Comparison of ENCODE assay signal across 8 mouse cellular contexts in genomic region chr13:104179176-104179888, GRCm38 (mm10). TPM values are rescaled to one million over a fixed set of nuclear protein-coding genes. Genes with fewer than 3 reads are reported as not detected.
A peak's percentile ranks its signal among the peaks of the same experiment; 100 is the strongest.
DNase-seq lines count a peak whose midpoint lies in the region; ATAC-seq and TF ChIP-seq lines count a peak whose summit lies in the region.

No protein-coding gene starts in this region.

- no peaks in the 10 kb centered on the region for H3K27me3 ChIP-seq in heart, embryonic 11.5 days (ENCODE audit: control insufficient read depth, insufficient read depth, low read length)
- H3K27me3 ChIP-seq in MEL (ENCODE audit: control insufficient read depth in 1 of 2, insufficient read depth in 2 of 2, low read length in 2 of 2): no peaks in the 10 kb centered on the region
- H3K27me3 ChIP-seq in forebrain, postnatal 0 days (ENCODE audit: insufficient read depth, low read length): no peaks in the 10 kb centered on the region
- H3K27me3 ChIP-seq in liver, postnatal 0 days (ENCODE audit: insufficient read depth, low read length): no peaks in the 10 kb centered on the region

- no peak for TF ChIP-seq RAD21 in MEL (IDR thresholded peaks at IDR 0.05; ENCODE audit: low read depth, low read length)

- peaks cover 3% of the 10 kb centered on the region; the same call in 1 of the 2 replicates for H3K36me3 ChIP-seq in heart, embryonic 11.5 days (ENCODE audit: control insufficient read depth, insufficient read depth, low read length)
- H3K36me3 ChIP-seq in MEL (ENCODE audit: control insufficient read depth in 1 of 2, insufficient read depth in 2 of 2, low read length in 2 of 2): peaks cover 1 to 7% of the 10 kb centered on the region in 2 experiments; a peak in 3 of 4 replicates
- peaks cover 20% of the 10 kb centered on the region for H3K36me3 ChIP-seq in forebrain, postnatal 0 days (ENCODE audit: insufficient read depth)
- H3K36me3 ChIP-seq in liver, postnatal 0 days (replicated peaks; ENCODE audit: insufficient read depth, low read length): peaks cover 12% of the 10 kb centered on the region

- no peaks in the 10 kb centered on the region for H3K9me3 ChIP-seq in heart, embryonic 11.5 days (replicated peaks; ENCODE audit: control insufficient read depth, low read length)
- H3K9me3 ChIP-seq in MEL (replicated peaks; ENCODE audit: insufficient read depth, low read length): no peaks in the 10 kb centered on the region
- no peaks in the 10 kb centered on the region for H3K9me3 ChIP-seq in forebrain, postnatal 0 days (ENCODE audit: low read length)
- H3K9me3 ChIP-seq in liver, postnatal 0 days (ENCODE audit: low read length): no peaks in the 10 kb centered on the region

- 16% methylated on average over 13 of the region's 13 CpGs for WGBS in heart, embryonic 11.5 days (ENCODE audit: insufficient replicate concordance)
- 19% methylated on average over 13 of the region's 13 CpGs for WGBS in forebrain, postnatal 0 days
- 12% methylated on average over 13 of the region's 13 CpGs for WGBS in liver, postnatal 0 days (ENCODE audit: insufficient replicate concordance)

- TF ChIP-seq EP300 in MEL (IDR thresholded peaks at IDR 0.05; ENCODE audit: low read depth in 1 of 2, low read length in 2 of 2): 0 out of 4 replicates have a peak, but pooled peaks have one; percentile 3 to 5
- peak; percentile 43; the same call in 1 of the 2 replicates for TF ChIP-seq EP300 in liver, postnatal 0 days (IDR thresholded peaks at IDR 0.05; ENCODE audit: low read depth)

- no peak overlapping the region for H3K27ac ChIP-seq in heart, embryonic 11.5 days (ENCODE audit: low read depth, low read length)
- peak overlapping the region; percentile 56 for H3K27ac ChIP-seq in MEL (ENCODE audit: control insufficient read depth, low read depth, low read length)
- H3K27ac ChIP-seq in forebrain, postnatal 0 days (ENCODE audit: low read depth, low read length): peak overlapping the region; percentile 79
- peak overlapping the region; percentile 84 for H3K27ac ChIP-seq in liver, postnatal 0 days (ENCODE audit: low read depth)

- H3K4me2 ChIP-seq in heart, embryonic 11.5 days: peak overlapping the region; percentile 72
- H3K4me2 ChIP-seq in forebrain, postnatal 0 days (ENCODE audit: low read depth): peak overlapping the region; percentile 56
- H3K4me2 ChIP-seq in liver, postnatal 0 days (ENCODE audit: low read depth, low read length): peak overlapping the region; percentile 71

- no peak for DNase-seq in heart, adult 18-20 months
- DNase-seq in MEL (ENCODE audit: low read depth, low spot score): peak; percentile 65
- no peak for DNase-seq in forebrain, postnatal 0 days
- no peak for DNase-seq in liver, postnatal 0 days
- DNase-seq in adrenal gland, adult 18-20 months (ENCODE audit: low spot score in 2 of 2): no peak
- no peak for DNase-seq in thymus, postnatal 25 days
- no peak for DNase-seq in adrenal gland, adult 2 months

- H3K9ac ChIP-seq in heart, embryonic 11.5 days (ENCODE audit: low read depth, low read length): peak overlapping the region; percentile 82
- H3K9ac ChIP-seq in MEL (ENCODE audit: control insufficient read depth, low read depth, low read length, poor library complexity, severe bottlenecking): peak overlapping the region; percentile 89
- H3K9ac ChIP-seq in forebrain, postnatal 0 days: peak overlapping the region; percentile 86
- peak overlapping the region; percentile 76 for H3K9ac ChIP-seq in liver, postnatal 0 days (replicated peaks)

- TF ChIP-seq CTCF in MEL (IDR thresholded peaks at IDR 0.05 in 2 of 3, conservative IDR thresholded peaks at IDR 0.05 in 1 of 3; ENCODE audit: control insufficient read depth in 1 of 3, insufficient read depth in 1 of 3, low read depth in 2 of 3, low read length in 3 of 3, poor library complexity in 1 of 3, severe bottlenecking in 1 of 3): no peak
- no peak for TF ChIP-seq CTCF in forebrain, postnatal 0 days (IDR thresholded peaks at IDR 0.05; ENCODE audit: low read depth)
- TF ChIP-seq CTCF in liver, postnatal 0 days (IDR thresholded peaks at IDR 0.05; ENCODE audit: low read depth): no peak

- peaks cover 10% of the 10 kb centered on the region for H3K4me1 ChIP-seq in heart, embryonic 11.5 days (ENCODE audit: control insufficient read depth, insufficient read depth, low read length)
- peaks cover 0 to 2% of the 10 kb centered on the region in 2 experiments; a peak in 3 of 4 replicates for H3K4me1 ChIP-seq in MEL (ENCODE audit: control insufficient read depth in 1 of 2, insufficient read depth in 2 of 2, low read length in 2 of 2)
- peaks cover 14% of the 10 kb centered on the region for H3K4me1 ChIP-seq in forebrain, postnatal 0 days (ENCODE audit: insufficient read depth)
- H3K4me1 ChIP-seq in liver, postnatal 0 days (ENCODE audit: insufficient read depth): peaks cover 8% of the 10 kb centered on the region

- no peak for TF ChIP-seq POLR2A in MEL (IDR thresholded peaks at IDR 0.05; ENCODE audit: control insufficient read depth in 1 of 2, insufficient read depth in 1 of 2, low read depth in 1 of 2, low read length in 2 of 2, poor library complexity in 1 of 2)

- ATAC-seq in heart, embryonic 11.5 days (replicated peaks; ENCODE audit: insufficient number of reproducible peaks, low FRiP score, low TSS enrichment): no peak
- no peak for ATAC-seq in forebrain, postnatal 0 days
- ATAC-seq in liver, postnatal 0 days: peak; percentile 2; the same call in 1 of the 2 replicates

- H3K4me3 ChIP-seq in heart, embryonic 11.5 days (ENCODE audit: low read depth, low read length): peak overlapping the region; percentile 85
- H3K4me3 ChIP-seq in MEL (ENCODE audit: control insufficient read depth in 1 of 2, insufficient read depth in 1 of 2, low read depth in 2 of 2, low read length in 2 of 2): peak overlapping the region; percentile 64 to 89
- H3K4me3 ChIP-seq in forebrain, postnatal 0 days (ENCODE audit: low read depth, low read length): peak overlapping the region; percentile 80
- H3K4me3 ChIP-seq in liver, postnatal 0 days (ENCODE audit: low read depth, low read length): peak overlapping the region; percentile 78

- H3K79me2 ChIP-seq in MEL (ENCODE audit: control insufficient read depth, insufficient read depth, low read length, poor library complexity): peaks cover 26% of the 10 kb centered on the region

TF ChIP-seq in MEL, 35 proteins besides CTCF, POLR2A, EP300 and RAD21 (continues in another document):
- TF ChIP-seq CHD1 (IDR thresholded peaks at IDR 0.05; ENCODE audit: low read depth, low read length): peak; percentile 37; the same call in 1 of the 2 replicates

RNA-seq across cellular contexts. Expression of gene Trim23, which starts 0.7 kb away (rescaled TPM):
- polyA plus RNA-seq in heart, embryonic 11.5 days (2014; fragmentation: Nextera tagmentation; extraction: Ambion mirVana): 16.1 and 17.8 TPM in 2 replicates
- total RNA-seq in heart, adult 18-20 months (2021): 10 to 100 TPM; 22.4 to 24.5 TPM
- 8.5 and 8.6 TPM in 2 replicates for total RNA-seq in MEL (2012; rRNA removed)
- 1 to 10 TPM in 1 of 2 experiments, not detected in 1; 5.8 TPM for polyA plus RNA-seq in MEL (2012; ENCODE audit: insufficient read depth in 1 of 2, insufficient read length in 2 of 2, low read depth in 1 of 2, low replicate concordance in 2 of 2, missing spikeins in 1 of 2)
- total RNA-seq in forebrain, postnatal 0 days (2014; rRNA removed): 67.1 and 70.2 TPM in 2 replicates
- polyA plus RNA-seq in forebrain, postnatal 0 days (2015; fragmentation: Nextera tagmentation; extraction: Ambion mirVana): 28.1 and 34.7 TPM in 2 replicates
- 5.6 and 6.4 TPM in 2 replicates for polyA plus RNA-seq in liver, postnatal 0 days (2015; fragmentation: Nextera tagmentation; extraction: Ambion mirVana)
- total RNA-seq in adrenal gland, adult 18-20 months (2021): 10 to 100 TPM; 15.2 to 16.3 TPM
- 10 to 100 TPM; 12.6 to 20.2 TPM for total RNA-seq in adrenal gland, adult 2 months (2021)
- 0.56 and 0.67 TPM in 2 replicates for polyA plus RNA-seq in adrenal gland, adult 2 months (2012; rRNA removed)

RNA-seq across cellular contexts. Expression of gene Trappc13, which starts 1.1 kb away (rescaled TPM):
- polyA plus RNA-seq in heart, embryonic 11.5 days (2014; fragmentation: Nextera tagmentation; extraction: Ambion mirVana): 53.2 and 58.1 TPM in 2 replicates
- total RNA-seq in heart, adult 18-20 months (2021): 10 to 100 TPM; 35.3 to 36.1 TPM
- total RNA-seq in MEL (2012; rRNA removed): 33.4 and 33.5 TPM in 2 replicates
- 10 to 100 TPM in 1 of 2 experiments, not detected in 1; 28.3 TPM for polyA plus RNA-seq in MEL (2012; ENCODE audit: insufficient read depth in 1 of 2, insufficient read length in 2 of 2, low read depth in 1 of 2, low replicate concordance in 2 of 2, missing spikeins in 1 of 2)
- total RNA-seq in forebrain, postnatal 0 days (2014; rRNA removed): 51.1 and 55.4 TPM in 2 replicates
- polyA plus RNA-seq in forebrain, postnatal 0 days (2015; fragmentation: Nextera tagmentation; extraction: Ambion mirVana): 48.3 and 49.0 TPM in 2 replicates
- polyA plus RNA-seq in liver, postnatal 0 days (2015; fragmentation: Nextera tagmentation; extraction: Ambion mirVana): 19.8 and 21.5 TPM in 2 replicates
- total RNA-seq in adrenal gland, adult 18-20 months (2021): 10 to 100 TPM; 58.9 to 72.0 TPM
- 10 to 100 TPM; 57.8 to 61.8 TPM for total RNA-seq in adrenal gland, adult 2 months (2021)
- 2.6 and 5.3 TPM in 2 replicates for polyA plus RNA-seq in adrenal gland, adult 2 months (2012; rRNA removed)

RNA-seq across cellular contexts. Expression of gene Cenpk, which starts 49.1 kb away (rescaled TPM):
- 49.9 and 56.0 TPM in 2 replicates for polyA plus RNA-seq in heart, embryonic 11.5 days (2014; fragmentation: Nextera tagmentation; extraction: Ambion mirVana)
- under 1 TPM in 1 of 2 experiments, not detected in 1; 0.77 TPM for total RNA-seq in heart, adult 18-20 months (2021)
- total RNA-seq in MEL (2012; rRNA removed): 18.5 and 20.3 TPM in 2 replicates
- 100 to 1,000 TPM in 1 of 2 experiments, 1 to 10 TPM in 1; 8.9 to 408 TPM for polyA plus RNA-seq in MEL (2012; ENCODE audit: insufficient read depth in 1 of 2, insufficient read length in 2 of 2, low read depth in 1 of 2, low replicate concordance in 2 of 2, missing spikeins in 1 of 2)
- total RNA-seq in forebrain, postnatal 0 days (2014; rRNA removed): 3.5 and 10.7 TPM in 2 replicates
- polyA plus RNA-seq in forebrain, postnatal 0 days (2015; fragmentation: Nextera tagmentation; extraction: Ambion mirVana): 13.5 and 15.2 TPM in 2 replicates
- 41.6 and 45.4 TPM in 2 replicates for polyA plus RNA-seq in liver, postnatal 0 days (2015; fragmentation: Nextera tagmentation; extraction: Ambion mirVana)
- total RNA-seq in adrenal gland, adult 18-20 months (2021): 1 to 10 TPM; 1.6 to 1.8 TPM
- 1 to 10 TPM; 1.5 to 1.9 TPM for total RNA-seq in adrenal gland, adult 2 months (2021)
- polyA plus RNA-seq in adrenal gland, adult 2 months (2012; rRNA removed): 0.12 and 0.21 TPM in 2 replicates

RNA-seq across cellular contexts. Expression of gene Ppwd1, which starts 49.3 kb away (rescaled TPM):
- 9.3 and 11.9 TPM in 2 replicates for polyA plus RNA-seq in heart, embryonic 11.5 days (2014; fragmentation: Nextera tagmentation; extraction: Ambion mirVana)
- total RNA-seq in heart, adult 18-20 months (2021): 1 to 10 TPM; 6.2 to 7.1 TPM
- 16.2 and 17.1 TPM in 2 replicates for total RNA-seq in MEL (2012; rRNA removed)
- polyA plus RNA-seq in MEL (2012; ENCODE audit: insufficient read depth in 1 of 2, insufficient read length in 2 of 2, low read depth in 1 of 2, low replicate concordance in 2 of 2, missing spikeins in 1 of 2): 10 to 100 TPM in 1 of 2 experiments, not detected in 1; 16.0 TPM
- 7.8 and 10.0 TPM in 2 replicates for total RNA-seq in forebrain, postnatal 0 days (2014; rRNA removed)
- polyA plus RNA-seq in forebrain, postnatal 0 days (2015; fragmentation: Nextera tagmentation; extraction: Ambion mirVana): 4.4 and 4.6 TPM in 2 replicates
- polyA plus RNA-seq in liver, postnatal 0 days (2015; fragmentation: Nextera tagmentation; extraction: Ambion mirVana): 5.6 and 5.8 TPM in 2 replicates
- total RNA-seq in adrenal gland, adult 18-20 months (2021): 10 to 100 TPM; 13.1 to 13.3 TPM
- total RNA-seq in adrenal gland, adult 2 months (2021): 10 to 100 TPM; 12.7 to 14.2 TPM
- 0.24 and 0.44 TPM in 2 replicates for polyA plus RNA-seq in adrenal gland, adult 2 months (2012; rRNA removed)
